ENCODE assay signal across 19 mouse cellular contexts in genomic region chr6:33551934-33552333, GRCm38 (mm10).
DNase-seq lines count a peak whose midpoint lies in the region; ATAC-seq lines count a peak whose summit lies in the region.
"Had no signal": no experiment of that assay in that cellular context is flagged by ENCODE, and none has a peak within 500 bp of the region (broad histone marks: within the 10 kb centered on the region; RNA-seq: fewer than 3 reads in every experiment).

No protein-coding gene starts in this region.

- no peak overlapping the region for H3K9ac ChIP-seq in hindbrain, embryonic 15.5 days
- no peak overlapping the region for H3K9ac ChIP-seq in kidney, embryonic 16.5 days (replicated peaks; ENCODE audit: low read length)
- H3K9ac ChIP-seq: embryonic facial prominence, embryonic 12.5 days; lung, embryonic 14.5 days; stomach, embryonic 15.5 days had no signal

- no peak for DNase-seq in frontal cortex, postnatal 36 days (ENCODE audit: low spot score in 2 of 2)
- peak; percentile 6 for DNase-seq in lung, postnatal 36 days
- DNase-seq in lung, postnatal 25 days (ENCODE audit: low spot score), result no peak
- DNase-seq in thymus, postnatal 14 days, result peak; percentile 17
- DNase-seq in thymus, postnatal 25 days, result no peak
- DNase-seq: adrenal gland, postnatal 25 days; cerebellum, adult 8-10 months; heart, postnatal 14 days; layer of hippocampus, postnatal 36 days; lung, embryonic 14.5 days; right cerebral cortex, postnatal 14 days; thymus, adult 2 months had no signal

- no peaks in the 10 kb centered on the region for H3K36me3 ChIP-seq in hindbrain, embryonic 15.5 days
- no peaks in the 10 kb centered on the region for H3K36me3 ChIP-seq in kidney, embryonic 16.5 days (ENCODE audit: insufficient read depth, low read length)
- H3K36me3 ChIP-seq: embryonic facial prominence, embryonic 12.5 days had no signal

- peak; percentile 57 for ATAC-seq in frontal cortex, adult (ENCODE audit: low TSS enrichment)
- ATAC-seq in hindbrain, embryonic 15.5 days (ENCODE audit: low FRiP score, low read depth), result no peak
- no peak for ATAC-seq in kidney, embryonic 16.5 days (ENCODE audit: low FRiP score, low TSS enrichment)

- no peak overlapping the region for H3K4me2 ChIP-seq in hindbrain, embryonic 15.5 days
- H3K4me2 ChIP-seq in kidney, embryonic 16.5 days (replicated peaks; ENCODE audit: low read depth, low read length), result no peak overlapping the region
- H3K4me2 ChIP-seq: embryonic facial prominence, embryonic 12.5 days; heart, embryonic 11.5 days; liver, embryonic 11.5 days; lung, embryonic 14.5 days; stomach, embryonic 15.5 days had no signal

- no peaks in the 10 kb centered on the region for H3K9me3 ChIP-seq in hindbrain, embryonic 15.5 days
- no peaks in the 10 kb centered on the region for H3K9me3 ChIP-seq in kidney, embryonic 16.5 days (ENCODE audit: low read length)
- H3K9me3 ChIP-seq: embryonic facial prominence, embryonic 12.5 days; stomach, embryonic 15.5 days had no signal

- peaks cover 14% of the 10 kb centered on the region for H3K4me1 ChIP-seq in hindbrain, embryonic 15.5 days (replicated peaks)
- no peaks in the 10 kb centered on the region for H3K4me1 ChIP-seq in kidney, embryonic 16.5 days (ENCODE audit: insufficient read depth, low read length)
- H3K4me1 ChIP-seq: stomach, embryonic 15.5 days had no signal

- peak overlapping the region; percentile 23; the same call in 1 of the 2 replicates for H3K27ac ChIP-seq in hindbrain, embryonic 15.5 days (replicated peaks)
- H3K27ac ChIP-seq in kidney, embryonic 16.5 days (ENCODE audit: low read length), result no peak overlapping the region
- H3K27ac ChIP-seq: embryonic facial prominence, embryonic 12.5 days; stomach, embryonic 15.5 days had no signal

- 58% methylated on average over 4 of the region's 4 CpGs for WGBS in hindbrain, embryonic 15.5 days
- WGBS in kidney, embryonic 16.5 days, result 78% methylated on average over 4 of the region's 4 CpGs

- H3K27me3 ChIP-seq in hindbrain, embryonic 15.5 days, result no peaks in the 10 kb centered on the region
- no peaks in the 10 kb centered on the region for H3K27me3 ChIP-seq in kidney, embryonic 16.5 days (ENCODE audit: insufficient read depth, low read length)
- H3K27me3 ChIP-seq: embryonic facial prominence, embryonic 12.5 days; stomach, embryonic 15.5 days had no signal

- H3K4me3 ChIP-seq in hindbrain, embryonic 15.5 days, result no peak overlapping the region
- H3K4me3 ChIP-seq in kidney, embryonic 16.5 days (ENCODE audit: low read length), result no peak overlapping the region
- H3K4me3 ChIP-seq: embryonic facial prominence, embryonic 12.5 days; stomach, embryonic 15.5 days had no signal

Comparison
In these comparisons a context has a peak if more than half of its experiments do, and no peak if none do; other contexts are left out.
1. DNase-seq: peak in lung, postnatal 36 days (single experiment) and thymus, postnatal 14 days (single experiment); none in frontal cortex, postnatal 36 days (0 of 2), lung, postnatal 25 days (single experiment) and thymus, postnatal 25 days (single experiment).